Mouse (Mus musculus) mouse trophoblast stem cell (cell line): ENCODE data around the gene Ccdc63.

Source experiments
- in situ Hi-C, 2 experiments: fragments of 300-500 bp; cut with MseI, MboI; formaldehyde crosslinking; loops; 2 replicates in 1 of 2; 3 replicates in 1 of 2; pipeline ENCODE4 v1.15.1; 2025

Ccdc63 gene

DNA sequence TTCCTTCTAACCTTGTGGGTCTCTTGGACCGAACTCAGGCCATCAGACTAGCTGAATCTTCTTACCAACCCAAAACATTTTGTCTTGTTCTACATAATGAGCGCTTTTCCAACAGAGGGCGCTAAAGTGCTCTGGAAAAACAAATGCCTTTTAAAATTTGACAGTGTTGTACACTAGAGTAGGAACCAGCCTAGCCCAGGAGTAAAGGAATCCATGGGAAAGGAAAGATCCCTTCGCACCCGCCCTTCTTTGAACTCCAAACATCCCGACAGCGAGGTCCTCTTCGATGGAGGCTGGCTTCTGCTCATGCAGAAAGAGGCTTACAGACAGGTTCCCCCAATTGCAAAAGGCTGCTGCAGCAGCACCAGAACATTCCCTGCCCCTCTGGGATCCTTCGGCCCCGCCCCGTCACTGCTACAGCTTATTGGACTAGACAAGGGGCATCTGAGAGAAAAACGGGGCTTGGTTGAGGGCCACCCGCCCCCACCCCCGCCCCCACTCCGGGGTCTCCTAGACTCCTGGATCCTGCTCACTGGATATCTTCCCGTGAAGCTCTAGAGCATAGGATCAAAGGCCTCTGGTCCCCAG, 11.5 kb downstream of the Ccdc63 start:
- in situ Hi-C loops: no loop called here

DNA sequence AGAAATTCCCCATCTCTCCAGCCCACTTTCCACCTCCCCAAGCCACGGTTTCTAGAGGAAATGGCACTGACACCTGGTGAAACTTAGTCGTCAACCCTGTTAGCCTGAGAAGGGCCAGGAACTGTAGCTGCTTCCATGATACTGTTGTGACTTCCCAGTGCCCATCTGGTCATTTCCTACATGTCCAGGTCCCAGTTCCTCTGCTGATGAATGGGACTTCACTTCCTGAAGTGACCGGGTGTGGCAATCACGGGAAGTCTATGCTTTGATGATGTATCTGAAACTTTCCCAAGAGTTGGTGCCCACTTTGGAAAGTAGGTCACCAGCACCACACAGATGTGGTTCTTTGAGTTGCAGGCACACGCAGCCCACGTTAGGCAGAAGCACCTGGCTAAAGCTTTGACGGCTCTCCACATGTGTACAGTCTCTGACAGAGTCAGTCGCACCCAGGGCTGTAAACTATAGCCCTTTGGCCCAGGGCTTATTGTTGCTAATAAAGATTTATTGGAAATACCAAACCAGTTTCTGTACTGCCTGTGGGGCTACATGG, 15.3 kb downstream of the Ccdc63 start:
- in situ Hi-C loops: no loop called here

DNA sequence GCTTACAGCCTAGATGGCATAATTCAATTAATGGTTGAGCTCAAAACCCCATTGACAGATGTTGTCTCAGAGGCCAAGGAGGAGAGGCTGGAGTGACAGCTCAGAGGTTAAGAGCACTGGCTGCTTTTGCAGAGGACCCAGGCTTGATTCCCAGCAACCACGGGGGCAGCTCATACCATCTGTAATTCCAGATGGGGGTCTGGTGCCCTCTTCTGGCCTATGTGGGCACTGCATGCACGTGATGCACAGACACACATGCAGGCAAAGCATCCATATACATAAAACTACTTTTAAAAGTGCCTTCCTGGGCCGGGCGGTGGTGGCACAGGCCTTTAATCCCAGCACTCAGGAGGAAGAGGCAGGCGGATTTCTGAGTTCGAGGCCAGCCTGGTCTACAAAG, 24.4 kb downstream of the Ccdc63 start:
- in situ Hi-C loops: no loop called here

DNA sequence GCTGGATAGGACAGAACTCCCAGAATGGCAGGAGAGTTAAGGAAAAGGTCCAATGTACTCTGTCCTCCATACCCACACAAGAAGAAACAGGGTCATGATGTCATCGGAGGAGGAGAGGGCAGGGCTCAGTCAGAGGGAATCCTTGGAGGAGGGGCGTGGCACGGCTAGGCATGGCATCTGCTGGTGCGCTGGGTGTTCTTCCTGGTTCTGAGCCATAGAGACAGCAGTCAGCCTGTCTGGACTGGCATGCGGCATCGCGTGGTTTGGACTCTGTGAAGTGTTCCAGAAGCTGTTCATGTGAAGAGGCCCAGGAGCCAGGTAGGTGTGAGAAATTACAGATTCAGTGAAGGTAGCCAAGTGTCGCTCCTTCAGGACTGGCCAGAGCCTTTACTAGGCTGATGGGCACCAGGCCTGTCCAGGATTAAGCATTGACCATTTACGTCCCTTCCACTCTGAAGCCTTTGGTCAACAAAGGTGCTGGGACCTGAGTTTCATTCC, 25.3 kb downstream of the Ccdc63 start:
- in situ Hi-C loops: no loop called here

DNA sequence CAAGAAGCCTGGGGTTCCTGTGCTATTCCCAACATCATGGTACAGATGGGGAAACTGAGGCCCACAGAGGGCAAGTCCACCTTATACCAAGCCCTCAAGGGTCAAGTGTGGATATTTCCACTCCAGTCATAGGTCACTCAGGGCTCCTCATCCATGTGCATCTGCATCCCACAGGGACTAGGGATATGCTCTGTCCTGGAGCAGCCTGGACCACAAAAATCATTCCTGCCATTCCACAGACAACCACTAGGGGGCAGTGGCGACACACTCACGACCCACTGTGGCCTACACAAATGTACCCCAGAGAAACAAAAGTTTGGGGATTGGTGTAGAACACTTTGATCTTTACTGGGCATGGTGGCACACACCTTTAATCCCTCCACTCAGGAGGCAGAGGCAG, 26.4 kb downstream of the Ccdc63 start:
- in situ Hi-C loops: no loop called here

DNA sequence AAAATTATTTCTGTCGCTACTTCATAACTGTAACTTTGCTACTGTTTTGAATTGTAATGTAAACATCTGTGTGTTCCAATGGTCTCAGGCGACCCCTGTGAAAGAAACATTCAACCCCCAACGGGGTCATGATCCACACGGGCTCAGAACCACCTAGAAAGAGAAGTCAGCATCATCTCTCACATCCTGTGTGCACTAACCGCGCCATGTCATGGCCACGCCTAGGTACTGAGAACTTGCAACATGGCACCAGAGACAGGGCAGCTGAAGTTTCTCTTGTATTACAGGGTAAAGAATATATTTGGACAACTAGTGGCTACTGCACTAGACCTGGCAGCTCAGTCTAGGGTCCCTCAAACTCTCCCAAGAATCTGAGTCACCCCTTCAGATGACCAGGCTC, 27.2 kb downstream of the Ccdc63 start:
- in situ Hi-C loops: no loop called here

DNA sequence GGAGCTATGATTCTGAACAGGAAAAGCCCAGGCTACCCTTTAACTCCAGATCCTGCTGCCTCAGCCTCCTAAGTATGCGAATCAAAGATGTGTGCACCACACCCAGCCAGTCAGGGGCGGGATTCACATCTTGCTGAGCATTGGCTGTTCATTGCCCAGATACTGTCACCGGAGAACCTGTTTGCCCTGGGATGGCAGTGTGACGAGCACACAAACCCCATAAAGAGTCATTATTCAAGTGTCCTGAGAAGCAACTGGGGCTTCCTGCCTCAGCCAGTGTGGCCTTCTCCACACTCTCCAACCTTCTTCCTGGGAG, 28.7 kb downstream of the Ccdc63 start:
- in situ Hi-C loops: no loop called here

DNA sequence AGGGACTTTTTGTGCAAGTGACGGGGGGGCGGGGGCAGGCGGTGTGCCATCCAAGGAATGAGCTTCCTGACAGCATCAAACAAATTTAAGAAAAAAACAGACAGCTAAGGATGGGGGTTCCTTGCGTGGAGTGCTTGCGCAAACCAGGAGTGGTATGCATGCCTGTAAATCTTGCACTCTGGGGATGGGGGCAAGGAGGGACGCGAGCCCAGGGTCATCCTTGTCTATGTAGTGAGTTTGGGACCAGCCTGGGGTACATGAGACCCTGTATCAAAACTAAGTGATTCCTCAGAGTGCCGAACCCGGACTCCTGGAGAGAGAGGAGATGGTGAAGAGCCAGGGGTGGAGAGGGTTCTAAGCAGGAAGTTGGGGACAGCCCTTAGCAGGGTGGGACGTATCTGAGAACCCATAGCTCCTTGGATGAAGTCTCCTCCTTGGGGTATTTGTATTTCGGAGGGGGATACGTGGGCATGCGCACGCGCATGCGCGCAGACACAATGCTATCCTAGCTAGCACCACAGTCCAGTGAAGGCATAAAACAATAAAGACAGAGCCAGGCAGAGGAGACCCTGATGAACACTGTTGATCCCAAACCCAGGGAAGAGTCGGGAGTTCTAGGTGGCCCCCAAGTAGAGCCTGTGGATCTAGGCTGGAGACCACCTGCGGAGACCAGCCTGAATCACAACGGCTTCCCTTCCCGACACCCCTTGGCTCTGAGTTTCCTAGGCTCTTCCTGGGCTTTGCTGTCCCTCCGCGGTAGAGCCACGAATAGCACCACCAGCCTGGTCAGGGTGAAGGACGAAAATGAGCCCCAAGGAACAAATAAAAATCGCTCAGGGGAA, 29.3 kb downstream of the Ccdc63 start:
- in situ Hi-C loops: no loop called here

DNA sequence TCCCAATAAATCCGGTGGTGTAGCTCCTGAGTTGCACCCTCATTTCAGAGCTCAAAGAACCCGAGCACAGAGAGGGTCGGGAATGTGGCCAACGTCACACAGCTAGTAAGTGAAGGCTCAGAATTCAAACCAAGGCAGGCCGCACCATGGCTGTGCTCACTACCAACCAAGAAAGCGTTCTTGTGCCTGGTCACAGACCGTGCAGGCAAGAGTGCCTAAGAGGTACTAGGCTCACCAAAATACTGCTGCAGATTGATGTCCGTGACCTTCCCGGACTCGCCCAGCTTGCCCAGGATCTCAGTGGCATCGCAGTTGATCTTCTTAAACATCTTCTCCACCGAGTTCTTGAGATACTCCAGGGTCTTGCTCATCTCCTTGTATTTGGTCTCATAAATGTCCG, 30.0 kb downstream of the Ccdc63 start:
- in situ Hi-C loops: no loop called here

DNA sequence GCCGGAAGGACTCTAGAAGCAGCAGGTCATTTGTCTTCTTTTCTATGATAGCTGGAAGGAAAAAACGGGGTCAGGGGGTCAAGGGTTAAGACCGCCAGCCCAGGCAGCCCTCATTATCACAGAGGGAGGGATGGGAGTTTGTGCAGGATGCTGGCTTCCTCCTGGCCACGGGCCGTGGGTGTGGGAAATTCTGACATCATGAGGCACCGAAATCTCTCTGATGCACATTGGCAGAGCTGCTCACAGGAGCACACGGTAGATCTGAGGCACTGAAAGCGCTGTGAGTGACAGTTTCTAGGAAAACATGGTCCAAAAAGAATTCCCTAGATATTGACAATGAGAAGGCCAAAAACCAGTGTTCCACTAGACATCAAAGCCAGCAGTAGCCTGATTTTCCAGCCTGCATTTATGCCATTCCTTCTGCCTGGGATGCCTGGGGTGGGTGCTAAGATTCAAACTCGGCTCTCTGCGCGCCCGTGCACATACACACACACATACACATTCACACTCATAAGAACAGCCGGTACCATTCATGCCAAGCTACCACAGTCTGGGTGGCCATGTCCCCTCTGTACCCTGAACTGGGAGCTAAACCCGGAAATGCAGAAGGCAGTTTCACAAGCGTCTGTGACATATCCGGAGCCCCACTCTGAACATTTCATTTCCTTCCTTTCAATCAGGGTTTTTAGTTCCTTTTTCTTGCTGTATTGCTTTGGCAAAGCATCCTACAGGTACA, 31.1 kb downstream of the Ccdc63 start:
- in situ Hi-C loops: no loop called here

DNA sequence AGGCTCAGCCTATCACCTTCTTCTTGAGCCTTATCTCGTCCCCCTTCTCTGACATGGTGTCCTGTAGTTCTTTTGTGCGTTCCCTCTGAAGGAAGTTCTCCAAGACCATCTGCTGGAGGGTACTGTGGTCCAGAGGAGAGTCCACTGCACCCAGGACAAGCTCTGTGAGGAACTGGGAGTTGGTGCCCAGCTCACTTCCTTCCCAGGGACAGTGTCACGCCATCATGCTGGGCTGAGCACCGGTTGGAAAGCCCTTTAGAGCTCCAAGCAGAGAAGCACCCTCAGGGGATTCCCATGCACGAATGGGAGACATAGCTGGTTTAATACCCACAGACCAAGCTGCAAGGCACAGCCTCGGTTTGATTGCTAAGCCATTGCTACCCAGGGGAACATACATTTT, 32.5 kb downstream of the Ccdc63 start:
- in situ Hi-C loops: no loop called here

DNA sequence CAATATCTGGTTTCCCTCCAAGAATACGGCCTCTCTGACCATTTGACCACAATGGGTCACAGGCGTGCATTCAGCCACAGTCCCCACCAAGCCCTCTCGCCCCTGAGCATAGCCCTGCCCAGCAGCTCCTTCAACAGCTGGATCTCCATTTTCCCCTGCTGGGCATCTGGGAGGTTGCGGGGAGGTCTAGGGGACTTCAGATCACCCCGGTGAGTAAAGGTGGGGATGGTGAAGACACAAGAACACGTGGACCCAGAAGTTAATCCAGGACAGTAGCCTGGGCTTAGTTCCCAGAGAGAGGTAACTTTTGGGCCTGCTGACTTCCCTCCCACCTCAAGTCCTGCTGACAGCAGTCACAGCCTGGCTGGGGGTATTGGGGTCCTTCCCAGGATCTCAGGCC, 34.4 kb downstream of the Ccdc63 start:
- in situ Hi-C loops: no loop called here

DNA sequence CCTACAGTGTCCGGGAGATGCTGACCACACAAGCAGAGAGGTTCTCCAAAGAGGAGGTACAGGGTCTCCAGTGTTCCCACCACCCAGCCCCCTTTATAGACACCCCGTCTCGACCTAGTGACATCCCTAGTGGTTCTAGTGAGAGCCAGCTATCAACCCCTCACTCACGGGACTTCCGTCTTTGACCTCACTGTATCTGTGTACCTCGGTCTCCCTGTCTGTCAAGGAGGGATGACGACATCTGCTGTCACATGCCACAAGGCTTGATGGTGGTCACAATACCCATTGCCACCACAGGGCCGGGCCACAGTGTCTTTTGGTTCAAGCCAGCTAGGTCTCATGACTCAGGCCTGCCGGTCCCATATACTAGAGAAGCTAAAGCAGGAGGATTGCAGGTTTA, 35.6 kb downstream of the Ccdc63 start:
- in situ Hi-C loops: no loop called here

DNA sequence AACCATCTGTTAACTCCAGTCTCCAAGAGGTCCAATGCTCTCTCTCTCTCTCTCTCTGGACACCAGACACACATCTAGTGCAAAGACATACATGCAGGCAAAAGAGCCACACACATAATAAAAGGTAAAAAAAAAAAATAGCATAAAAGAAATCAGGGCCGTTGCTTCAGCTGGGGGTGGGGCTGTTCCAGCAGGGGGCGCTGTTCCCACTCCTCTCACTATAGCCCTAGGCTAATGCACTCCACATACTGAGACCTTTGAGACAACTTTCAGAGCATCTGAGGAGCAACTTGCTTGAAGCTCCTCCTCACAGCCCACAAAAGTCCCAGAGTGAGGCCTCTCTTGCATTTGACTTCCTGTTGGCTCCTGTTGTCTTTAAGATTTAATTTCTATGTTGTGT, 36.4 kb downstream of the Ccdc63 start:
- in situ Hi-C loops: no loop called here

DNA sequence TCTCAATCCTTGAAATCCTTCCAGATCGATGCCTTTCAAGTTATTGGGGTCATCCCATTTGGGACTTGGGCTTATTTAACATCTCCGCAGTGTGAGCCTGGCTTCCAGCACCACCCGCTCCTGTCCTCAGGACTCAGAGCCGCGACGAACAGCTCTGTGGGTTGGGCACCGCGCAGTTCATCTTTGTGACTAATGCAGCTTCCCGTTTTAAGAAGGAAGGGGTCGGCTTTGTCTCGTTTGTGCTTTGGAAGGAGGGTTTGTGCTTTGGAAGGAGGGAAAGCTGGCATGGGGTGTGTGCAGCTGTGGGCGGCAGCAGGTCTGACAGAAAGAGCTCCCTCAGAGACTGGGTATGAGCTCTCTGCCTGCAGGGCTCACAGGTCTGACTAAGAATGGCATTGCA, 37.5 kb downstream of the Ccdc63 start:
- in situ Hi-C loops: no loop called here

DNA sequence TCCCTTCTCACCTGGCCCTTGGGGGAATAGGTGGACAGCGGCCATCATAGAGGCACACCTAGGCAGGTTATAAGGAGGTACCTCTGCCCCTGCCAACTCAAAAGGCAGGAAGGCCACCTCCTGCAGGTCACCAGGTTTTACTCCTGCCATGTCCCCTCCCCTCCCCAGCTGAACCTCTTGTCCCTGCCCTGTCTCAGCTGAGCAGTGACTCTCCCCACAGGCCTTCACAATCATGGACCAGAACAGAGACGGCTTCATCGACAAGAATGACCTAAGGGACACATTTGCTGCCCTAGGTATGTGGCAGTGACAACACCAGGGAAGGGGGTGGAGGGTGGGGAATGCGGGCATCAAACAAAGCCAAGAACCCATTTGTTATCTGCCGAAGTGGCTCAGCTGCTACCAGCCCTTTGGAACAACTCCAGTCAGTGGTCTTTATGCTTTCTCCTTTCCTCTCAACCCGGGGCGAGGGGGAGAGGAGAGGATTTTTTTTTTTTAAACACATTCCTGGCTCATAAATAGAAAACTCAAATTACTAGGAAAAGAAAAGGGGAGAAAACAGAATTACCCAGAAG, 38.1 kb downstream of the Ccdc63 start:
- in situ Hi-C loops: no loop called here

DNA sequence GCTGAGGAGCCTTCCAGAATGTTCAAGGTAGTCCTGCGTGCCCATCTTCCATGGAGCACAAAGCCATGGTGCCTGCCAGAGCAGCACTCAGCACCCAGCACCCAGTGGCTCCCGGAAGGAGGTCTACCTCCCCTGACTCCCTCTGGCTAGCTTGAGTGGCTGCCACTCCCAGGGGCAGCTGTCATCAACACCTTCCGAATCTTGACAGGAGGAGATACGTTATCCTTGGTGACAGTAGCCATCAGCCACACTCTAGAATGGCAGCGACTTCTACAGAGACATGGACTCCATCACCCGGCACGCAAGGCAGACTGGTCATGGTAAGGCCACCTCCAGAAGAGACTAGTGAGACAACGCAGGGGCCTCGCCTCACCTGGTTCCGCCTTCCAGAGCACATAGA, 46.2 kb downstream of the Ccdc63 start:
- in situ Hi-C loops: no loop called here

DNA sequence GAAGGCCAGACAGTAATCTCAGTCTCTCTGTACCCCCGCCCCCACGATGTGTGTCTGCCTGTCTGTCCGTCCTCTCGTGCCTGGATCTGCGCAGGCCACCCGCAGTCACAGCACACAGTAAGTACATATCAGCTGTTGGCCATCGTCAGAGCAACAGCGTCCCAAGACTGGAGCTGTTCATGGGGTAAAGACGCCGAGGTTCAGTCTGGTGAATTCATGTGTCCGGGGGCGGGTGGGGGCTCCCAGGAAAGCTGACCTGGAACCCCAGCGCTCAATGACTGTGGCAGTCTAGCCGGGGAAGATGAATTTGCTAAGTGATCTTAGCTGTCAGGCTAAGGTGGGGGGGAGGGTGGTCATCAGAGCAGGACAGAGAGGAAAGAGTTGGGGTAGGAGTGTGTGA, 46.9 kb downstream of the Ccdc63 start:
- in situ Hi-C loops: no loop called here

DNA sequence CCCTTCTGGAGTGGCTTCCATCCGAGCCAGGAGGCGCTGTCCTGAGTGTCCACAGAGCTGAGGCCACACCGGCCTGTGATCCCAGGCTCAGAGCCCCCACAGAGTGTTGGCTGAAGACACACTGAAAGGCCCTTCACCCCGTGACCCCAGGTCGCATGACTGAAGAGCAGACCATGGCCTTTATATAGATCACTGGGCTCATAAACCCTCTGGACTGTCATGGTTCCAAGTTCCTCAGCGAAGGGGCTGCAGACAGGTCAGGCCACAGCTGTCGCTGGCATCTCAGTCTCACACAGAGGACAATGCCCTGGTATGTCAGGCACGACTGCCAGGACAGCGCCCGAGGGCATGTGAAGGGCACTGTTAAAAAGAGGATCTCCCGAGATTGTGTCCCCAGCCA, 47.8 kb downstream of the Ccdc63 start:
- in situ Hi-C loops: no loop called here

DNA sequence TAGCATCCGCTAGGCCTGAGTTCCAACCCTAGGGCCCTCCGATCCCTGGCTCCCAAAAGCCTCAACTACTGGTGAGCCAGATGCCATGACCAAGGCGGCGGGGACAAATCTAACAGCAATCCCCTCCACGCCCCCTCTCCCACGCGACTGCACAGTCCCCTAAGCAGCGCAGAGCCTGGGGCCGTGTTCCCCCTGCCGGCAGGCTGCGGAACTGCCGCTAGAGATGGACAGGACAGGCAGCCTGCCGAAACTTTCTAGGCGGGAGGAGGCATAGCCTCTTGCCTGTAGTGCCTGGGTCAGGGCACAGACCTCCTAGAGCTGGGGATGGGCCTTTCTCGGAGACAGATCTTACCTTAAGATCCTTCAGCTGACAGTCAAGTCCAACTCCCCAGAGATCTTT, 49.6 kb downstream of the Ccdc63 start:
- in situ Hi-C loops: no loop called here

DNA sequence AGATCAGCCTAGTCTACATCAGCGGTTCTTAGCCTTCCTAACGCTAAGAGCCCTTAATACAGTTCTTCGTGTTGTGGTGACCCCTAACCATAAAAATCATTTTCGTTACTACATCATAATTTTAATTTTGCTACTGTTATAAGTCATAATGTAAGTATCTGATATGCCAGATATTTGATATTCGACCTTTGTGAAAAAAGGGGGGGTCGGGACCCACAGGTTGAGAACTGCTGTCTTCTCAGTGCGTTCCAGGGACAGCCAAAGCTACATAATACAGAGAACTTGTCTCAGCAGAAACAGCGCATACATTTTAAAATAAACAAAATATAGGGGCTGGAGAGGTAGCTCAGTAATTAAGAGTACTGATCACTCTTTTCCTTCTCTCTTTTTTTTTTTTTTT, 51.0 kb downstream of the Ccdc63 start:
- in situ Hi-C loops: loop anchor here in 1 of 2 experiments (10.0 kb wide), 1 partner anchor 215 kb away; no protein-coding TSS in a partner anchor

DNA sequence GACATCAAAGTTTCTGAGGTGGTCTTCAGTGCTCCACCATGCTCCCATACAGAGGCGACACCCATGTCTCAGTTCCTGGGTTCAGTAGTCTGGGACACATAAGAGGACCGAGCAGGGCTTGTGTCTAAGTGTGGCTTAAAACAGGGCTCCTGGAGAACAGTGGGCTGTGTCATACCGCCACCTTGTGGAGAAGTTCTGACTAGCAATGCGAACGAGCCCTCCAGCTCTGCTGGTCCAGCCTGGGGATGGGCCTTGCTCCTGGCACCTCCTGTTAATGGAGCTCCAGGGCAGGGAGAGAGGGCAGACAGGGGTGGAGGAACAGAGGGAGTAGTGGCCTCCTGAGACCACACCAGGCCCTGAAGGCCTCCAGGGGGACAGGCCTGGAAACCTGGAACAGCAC, 51.7 kb downstream of the Ccdc63 start:
- in situ Hi-C loops: loop anchor here in 1 of 2 experiments (10.0 kb wide), 1 partner anchor 214 kb away; no protein-coding TSS in a partner anchor
